Mouse (Mus musculus) left cerebral cortex, adult 9 months (tissue): ENCODE measurements around the gene Gm17949.

Experiments
- DNase-seq, 2 experiments: peaks; one replicate each; pipeline ENCODE4 v3.0.0; 2022; ENCODE audit warnings: low spot score in 2 of 2

Gm17949 gene

DNA sequence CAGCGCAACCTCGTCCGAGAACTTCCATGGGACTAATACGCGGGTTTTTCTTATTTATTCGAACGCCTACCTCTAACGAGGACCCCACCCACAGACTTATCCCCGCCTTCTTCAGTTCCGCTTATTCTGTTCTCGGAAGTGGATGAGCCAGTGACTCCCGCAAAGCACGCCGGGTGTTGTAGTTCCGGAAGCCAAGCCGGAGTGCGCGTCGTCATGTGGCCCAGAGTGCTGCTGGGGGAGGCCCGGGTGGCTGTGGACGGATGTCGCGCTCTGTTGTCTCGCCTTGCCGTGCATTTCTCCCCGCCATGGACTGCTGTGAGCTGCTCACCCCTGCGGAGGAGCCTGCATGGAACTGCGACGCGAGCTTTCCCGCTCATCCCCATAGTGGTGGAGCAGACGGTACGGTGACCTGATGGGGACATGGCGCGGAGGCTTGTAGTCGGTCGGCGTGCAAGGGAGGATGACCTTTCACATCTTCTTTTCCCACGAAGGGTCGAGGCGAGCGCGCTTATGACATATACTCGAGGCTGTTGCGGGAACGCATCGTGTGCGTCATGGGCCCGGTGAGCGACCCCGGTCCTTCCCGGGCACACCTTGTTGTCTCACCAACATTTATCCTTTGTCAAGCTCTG lies 21.0 kb upstream of the Gm17949 start, which contains the start of gene Clpp:
Gene Clpp (plus strand): TSS at position 191 of the 632 bp plus-strand sequence.
- DNase-seq = peak; percentile 81 to 96

DNA sequence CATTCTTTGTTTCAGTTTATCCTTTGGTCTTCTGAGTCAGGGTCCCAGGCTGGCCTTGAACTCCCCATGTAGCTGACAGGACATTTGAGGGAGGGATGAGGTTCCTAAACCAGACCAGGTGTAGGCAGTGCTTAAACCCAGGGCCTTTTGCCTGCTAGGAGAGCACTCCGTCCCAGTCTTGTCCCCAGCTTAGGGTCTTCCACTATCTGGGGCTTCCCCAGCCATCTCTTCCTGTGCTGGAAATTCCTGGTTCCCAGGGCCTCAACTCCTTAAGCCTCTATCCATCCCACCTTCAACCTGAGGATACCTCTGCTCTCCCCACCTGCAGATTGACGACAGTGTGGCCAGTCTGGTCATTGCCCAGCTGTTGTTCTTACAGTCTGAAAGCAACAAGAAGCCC lies 20.3 kb upstream of the Gm17949 start:
- DNase-seq = no peak

DNA sequence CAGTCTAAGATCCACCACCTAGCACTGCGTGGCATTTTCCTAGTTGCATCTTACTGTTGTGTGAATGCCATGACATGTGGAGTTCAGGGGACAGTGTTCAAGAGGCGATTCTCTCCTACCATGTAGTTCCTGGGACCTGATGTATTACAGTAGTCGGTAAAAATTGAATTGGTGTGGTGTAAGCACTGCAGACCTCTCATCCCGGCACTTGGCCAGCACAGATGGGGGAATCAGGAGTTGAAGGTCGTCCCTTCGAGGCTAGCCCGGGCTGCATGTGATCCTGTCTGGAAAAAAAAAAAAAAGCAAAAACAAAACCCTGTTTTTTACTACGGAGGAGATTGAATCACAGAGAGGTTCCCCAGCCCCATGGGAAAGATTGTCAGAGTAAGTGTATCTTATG lies 16.2 kb upstream of the Gm17949 start:
- DNase-seq = no peak

- no peak for DNase-seq
Measured at GRCm38 (mm10) chr17:56996506-56996905, 14.8 kb upstream of the Gm17949 start.

DNA sequence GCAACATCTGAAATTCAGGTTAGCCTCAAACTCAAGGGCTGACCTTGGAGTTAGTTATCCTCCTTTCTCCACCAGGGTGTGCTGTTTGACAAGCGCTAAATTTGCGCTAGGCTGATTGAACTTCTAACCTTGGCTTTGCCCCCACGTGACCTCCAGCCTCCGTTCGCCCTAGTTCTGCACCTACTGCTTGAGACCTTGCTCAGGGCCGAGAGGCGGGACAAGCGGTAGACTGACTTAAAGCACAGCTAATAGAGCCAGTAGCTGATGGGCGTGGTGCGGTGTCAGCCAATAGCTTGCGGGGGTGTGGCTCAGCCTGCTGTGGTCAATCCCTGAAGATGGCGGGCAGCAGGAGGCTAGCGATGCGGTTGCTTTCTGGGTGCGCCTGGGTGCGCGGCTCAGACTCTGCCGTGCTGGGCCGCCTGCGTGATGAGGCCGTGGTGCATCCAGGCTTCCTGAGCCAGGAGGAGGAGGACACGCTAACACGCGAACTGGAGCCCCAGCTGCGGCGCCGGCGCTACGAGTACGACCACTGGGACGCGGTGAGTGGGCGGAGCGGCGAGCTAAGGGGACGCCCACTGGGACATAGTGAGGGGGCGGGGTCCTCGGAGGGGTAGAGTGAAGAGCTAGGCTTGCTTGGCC lies 14.1 kb upstream of the Gm17949 start, which contains the start of gene Alkbh7:
Gene Alkbh7 (plus strand): TSS at position 311 of the 639 bp plus-strand sequence.
- DNase-seq = peak; percentile 94 to 96

GRCm38 (mm10) chr17:56999414-56999813 lies 11.9 kb upstream of the Gm17949 start:
- no peak for DNase-seq

DNA sequence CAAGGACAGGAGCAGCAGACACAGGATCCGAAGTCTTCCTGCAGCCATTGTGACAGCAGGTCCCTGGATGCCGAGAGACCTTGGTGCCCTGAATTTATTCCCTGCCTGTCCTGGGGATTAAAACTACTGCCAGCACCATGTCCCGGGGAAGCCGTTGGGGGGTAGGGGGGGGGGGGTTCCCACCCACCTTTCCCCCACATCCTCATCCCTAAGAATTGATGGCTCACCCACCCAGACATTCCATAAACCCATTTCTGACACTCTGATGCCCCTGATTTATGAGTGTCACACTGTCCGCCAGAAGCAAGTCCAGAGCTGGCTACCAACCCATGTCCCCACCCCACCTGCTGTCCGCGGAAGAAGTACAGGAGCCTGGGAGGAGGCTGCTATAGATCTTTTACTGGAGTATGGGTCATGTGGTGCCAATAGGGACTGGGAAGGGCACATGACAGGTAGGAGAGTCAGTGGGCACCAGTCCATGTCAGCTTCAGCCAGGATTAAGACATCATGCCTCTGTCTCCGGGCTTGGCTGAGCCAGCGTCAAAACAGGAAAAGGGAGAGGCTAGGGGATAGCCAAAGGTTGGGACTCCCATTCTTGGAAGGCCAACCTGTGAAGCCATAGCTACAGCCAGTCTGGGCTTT lies 11.2 kb upstream of the Gm17949 start, which contains the start of gene Pspn:
Gene Pspn (minus strand): TSS at position 51 of the 642 bp plus-strand sequence.
- no peak for DNase-seq

- no peak for DNase-seq
Measured at GRCm38 (mm10) chr17:57001228-57001627, 10.0 kb upstream of the Gm17949 start.

DNA sequence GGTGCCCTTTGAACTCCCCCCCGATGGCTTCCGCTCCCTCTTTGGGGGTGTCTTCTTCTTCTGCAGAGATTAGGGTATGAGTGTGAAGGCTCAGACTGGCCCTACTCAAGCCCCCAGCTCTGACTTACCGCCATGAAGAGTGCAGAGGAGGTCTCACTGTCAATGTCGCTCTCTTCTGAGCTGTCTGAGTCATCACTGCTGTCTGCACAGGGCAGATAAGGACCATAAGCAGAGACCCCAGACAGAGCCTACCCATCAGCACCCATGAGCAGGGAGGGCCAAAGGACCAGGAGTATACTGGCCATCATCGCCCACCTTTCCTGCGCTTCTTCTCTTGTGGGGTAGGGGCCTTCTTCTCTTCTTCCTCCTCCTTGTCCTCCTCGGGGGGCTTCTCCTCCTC lies 7.3 kb upstream of the Gm17949 start:
- DNase-seq = no peak

- no peak for DNase-seq
Measured at GRCm38 (mm10) chr17:57007137-57007905, 3.9 kb upstream of the Gm17949 start.

DNA sequence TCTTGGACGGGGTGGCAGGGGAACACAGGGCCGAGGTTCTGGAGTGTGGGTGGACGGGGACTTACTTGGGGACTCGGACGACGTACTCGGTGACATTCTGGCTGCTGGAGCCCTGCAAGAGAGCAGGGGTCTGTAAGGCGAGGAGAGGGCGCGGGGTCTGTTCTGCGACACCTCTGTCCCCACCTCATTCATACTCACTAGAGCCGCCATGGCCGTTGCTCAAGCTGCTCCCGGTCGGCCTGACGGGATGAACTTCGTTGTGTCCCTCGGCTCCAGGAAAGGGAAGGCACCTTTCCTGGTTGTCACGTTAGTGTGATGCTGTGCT lies 396 bp upstream of the Gm17949 start:
- DNase-seq = no peak

DNA sequence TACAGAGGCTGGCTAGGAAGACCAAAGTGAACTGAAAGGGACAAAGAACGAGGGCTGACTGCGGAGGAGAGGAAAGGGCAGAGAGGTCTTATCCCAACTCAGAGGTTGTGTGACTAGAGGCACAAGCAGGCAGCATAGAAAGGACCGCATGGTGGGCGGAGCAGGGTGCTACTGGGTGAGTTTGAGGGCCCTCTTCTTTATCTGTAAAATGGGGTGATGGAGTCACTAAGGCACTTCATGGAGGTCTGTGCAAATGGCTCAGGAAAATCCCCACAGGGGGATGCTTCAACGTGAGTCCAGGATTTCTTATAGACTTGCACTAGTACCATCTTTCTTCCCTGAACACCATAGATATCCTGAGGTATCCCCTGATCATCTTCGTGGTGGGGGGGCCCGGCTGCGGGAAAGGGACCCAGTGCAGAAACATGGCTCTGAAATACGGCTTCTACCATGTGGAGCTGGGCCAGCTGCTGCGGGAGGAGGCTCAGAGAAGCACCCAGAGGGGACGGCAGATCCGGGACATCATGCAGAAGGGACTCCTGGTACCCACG lies 1.1 kb downstream of the Gm17949 start:
- DNase-seq = no peak

- DNase-seq = no peak
Measured at GRCm38 (mm10) chr17:57019693-57020092, 8.4 kb downstream of the Gm17949 start.

DNA sequence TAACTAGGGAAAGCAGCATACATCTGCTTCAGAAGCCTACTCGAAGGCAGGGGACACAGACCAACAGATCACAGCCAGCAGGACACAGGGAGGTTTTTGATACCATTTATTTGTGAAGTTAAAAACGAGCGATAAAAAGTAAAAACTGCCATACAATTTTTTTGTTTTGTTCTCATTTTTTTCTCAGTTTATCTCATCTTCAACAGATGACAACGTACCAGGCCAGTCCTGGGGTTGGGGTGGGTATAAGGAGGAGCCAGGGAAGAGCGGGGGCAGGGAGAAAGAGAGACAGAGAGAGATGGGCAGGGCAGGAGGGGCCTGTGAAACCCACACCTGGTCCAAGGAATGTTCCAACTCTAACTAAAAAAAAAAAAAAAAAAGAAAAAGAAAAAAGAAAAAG lies 9.7 kb downstream of the Gm17949 start:
- no peak for DNase-seq

DNA sequence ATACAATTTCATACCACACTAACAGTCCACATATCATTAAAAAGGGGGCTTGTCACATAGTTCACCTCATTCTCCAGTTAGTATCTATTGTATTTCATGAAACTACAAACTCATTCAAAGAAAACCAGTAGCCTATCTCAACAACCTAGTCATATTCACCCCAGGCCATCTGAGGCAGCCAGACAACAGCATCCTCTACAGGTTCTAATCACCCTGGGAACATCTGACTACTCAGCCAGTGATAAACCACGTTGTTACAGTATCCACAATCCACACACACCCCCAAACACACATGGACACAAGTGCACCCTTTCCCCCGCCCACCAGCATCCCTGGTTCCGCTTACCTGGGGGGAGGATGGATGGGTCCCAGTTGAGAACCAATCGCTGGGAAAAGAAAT lies 16.2 kb downstream of the Gm17949 start:
- DNase-seq = no peak

DNA sequence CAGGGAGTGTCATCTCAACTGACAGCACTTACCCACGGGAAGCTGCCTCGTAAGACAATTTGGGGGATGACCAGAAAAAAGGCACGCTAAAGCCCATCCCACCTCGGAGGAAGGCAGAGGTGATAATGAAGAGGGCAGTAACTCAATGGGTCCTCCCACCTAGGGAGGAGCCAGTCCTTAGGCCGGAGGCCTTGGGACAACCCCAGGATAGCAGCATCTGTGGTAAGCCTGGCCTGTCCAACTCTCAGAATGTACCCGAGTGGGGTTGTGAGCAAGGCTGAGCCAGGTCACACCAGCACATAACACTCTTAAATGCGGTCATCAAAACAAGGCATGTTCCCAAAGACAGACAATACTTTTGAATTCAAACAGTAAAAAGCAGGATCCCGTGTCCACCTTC lies 18.4 kb downstream of the Gm17949 start:
- no peak for DNase-seq

GRCm38 (mm10) chr17:57030931-57031660 lies 19.8 kb downstream of the Gm17949 start, which contains the start of gene Khsrp:
Gene Khsrp (minus strand): TSS chr17:57031522.
- DNase-seq = no peak

- peak; percentile 100 for DNase-seq
Measured at GRCm38 (mm10) chr17:57031661-57032420, 20.6 kb downstream of the Gm17949 start.

DNA sequence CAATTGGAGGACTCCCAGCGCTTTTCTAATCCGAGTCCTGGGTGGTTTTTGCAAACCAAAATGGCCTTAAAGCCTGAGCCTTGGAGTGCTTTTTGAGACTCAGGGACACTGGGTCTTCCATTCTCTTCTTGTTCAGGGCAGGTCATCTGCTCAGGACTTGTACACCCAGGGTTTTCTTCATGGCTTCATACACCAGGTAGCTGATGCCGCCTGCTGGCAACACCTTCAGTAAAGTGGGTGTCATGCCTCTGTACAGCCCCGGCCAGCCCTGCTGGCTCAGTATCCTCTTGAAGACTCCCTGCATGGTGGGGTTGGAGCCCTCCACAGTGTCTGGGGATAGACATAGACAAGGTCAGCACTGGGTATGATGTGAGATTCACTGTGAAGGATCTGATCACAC lies 21.6 kb downstream of the Gm17949 start:
- no peak for DNase-seq

DNA sequence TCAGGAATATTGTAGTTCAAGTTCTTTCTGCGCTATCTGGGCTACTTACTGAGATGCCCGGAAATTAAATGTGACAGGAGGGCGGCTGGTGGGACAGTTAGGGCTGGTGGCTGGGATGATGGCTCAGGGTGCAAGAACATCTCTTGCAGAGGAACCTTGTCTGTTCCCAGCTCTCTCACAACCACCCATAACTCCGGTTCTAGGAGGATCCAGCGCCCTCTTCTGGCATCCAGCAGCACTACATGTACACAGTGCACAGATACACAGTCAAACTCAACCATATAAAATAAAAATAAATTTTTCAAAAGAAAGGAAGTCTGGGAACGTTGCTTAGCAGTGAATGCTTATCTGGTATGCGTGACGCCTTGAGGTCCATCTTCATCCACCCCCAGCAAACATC lies 27.7 kb downstream of the Gm17949 start:
- DNase-seq = no peak

DNA sequence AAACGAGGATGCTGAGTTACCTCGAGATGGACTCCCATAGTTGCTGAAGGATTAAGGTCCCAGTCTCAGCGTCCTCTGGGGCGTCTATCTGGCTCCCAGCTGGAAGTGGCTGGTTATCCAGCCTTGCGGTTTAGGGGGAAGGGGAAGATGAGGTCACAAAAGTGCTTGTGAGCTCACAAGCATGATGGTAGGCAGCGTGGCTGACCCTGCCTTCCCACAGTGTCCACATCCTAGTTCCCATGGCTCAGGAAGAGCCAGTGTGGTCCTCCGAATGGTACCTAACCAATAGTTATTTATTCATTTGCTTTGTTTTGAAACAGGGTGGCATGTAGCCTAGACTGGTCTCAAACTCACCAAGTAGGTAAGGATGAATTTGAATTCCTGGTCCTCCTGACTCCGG lies 30.3 kb downstream of the Gm17949 start, which contains the start of gene Slc25a41:
Gene Slc25a41 (minus strand): TSS at position 101 of the 400 bp plus-strand sequence.
- DNase-seq = no peak
